Mouse (Mus musculus) natural killer cell, adult 2 months (primary cell): ENCODE data around the gene Trib2.

Source experiments
- DNase-seq, 2 experiments: peaks; one replicate each; pipeline ENCODE4 v3.0.0; 2022; ENCODE audit warnings: low spot score in 2 of 2

Gene Trib2

GRCm38 (mm10) chr12:15816740-15817178 is at the start of gene Trib2:
Gene Trib2, minus strand, starts transcription at chr12:15816922.
- DNase-seq, result peak; percentile 81 to 92

GRCm38 (mm10) chr12:15858005-15858404 is 41.3 kb upstream of the Trib2 start:
- no peak for DNase-seq

- no peak for DNase-seq
Observed at GRCm38 (mm10) chr12:15855891-15856290, 39.2 kb upstream of the Trib2 start.

GRCm38 (mm10) chr12:15852781-15853180 is 36.1 kb upstream of the Trib2 start:
- DNase-seq, result no peak

GRCm38 (mm10) chr12:15852031-15852430 is 35.3 kb upstream of the Trib2 start:
- DNase-seq, result no peak

- no peak for DNase-seq
Observed at GRCm38 (mm10) chr12:15850441-15850895, 33.7 kb upstream of the Trib2 start.

- no peak for DNase-seq
Observed at GRCm38 (mm10) chr12:15849861-15850294, 33.2 kb upstream of the Trib2 start.

GRCm38 (mm10) chr12:15848391-15848790 is 31.7 kb upstream of the Trib2 start:
- no peak for DNase-seq

GRCm38 (mm10) chr12:15844701-15845100 is 28.0 kb upstream of the Trib2 start:
- DNase-seq, result no peak

GRCm38 (mm10) chr12:15840864-15841557 is 24.3 kb upstream of the Trib2 start:
- no peak for DNase-seq

- DNase-seq, result no peak
Observed at GRCm38 (mm10) chr12:15838201-15838600, 21.5 kb upstream of the Trib2 start.

GRCm38 (mm10) chr12:15837566-15837965 is 20.8 kb upstream of the Trib2 start:
- DNase-seq, result no peak

GRCm38 (mm10) chr12:15832674-15833052 is 15.9 kb upstream of the Trib2 start:
- DNase-seq, result no peak

GRCm38 (mm10) chr12:15831941-15832673 is 15.4 kb upstream of the Trib2 start:
- DNase-seq, result no peak

- DNase-seq, result no peak
Observed at GRCm38 (mm10) chr12:15830750-15831149, 14.0 kb upstream of the Trib2 start.

- no peak for DNase-seq
Observed at GRCm38 (mm10) chr12:15828815-15829398, 12.2 kb upstream of the Trib2 start.

- no peak for DNase-seq
Observed at GRCm38 (mm10) chr12:15821019-15821418, 4.3 kb upstream of the Trib2 start.

- no peak for DNase-seq
Observed at GRCm38 (mm10) chr12:15817365-15817764, 643 bp upstream of the Trib2 start.

- no peak for DNase-seq
Observed at GRCm38 (mm10) chr12:15816254-15816605, 492 bp downstream of the Trib2 start.

GRCm38 (mm10) chr12:15815576-15816253 is 1.0 kb downstream of the Trib2 start:
- DNase-seq, result peak; percentile 6 to 71

GRCm38 (mm10) chr12:15815170-15815575 is 1.5 kb downstream of the Trib2 start:
- DNase-seq, result no peak
